Mouse (Mus musculus) brown adipose tissue, adult 24 weeks (tissue): Measurements from ENCODE around the gene Tsen34. TPM values are rescaled to one million over a fixed set of nuclear protein-coding genes. Genes with fewer than 3 reads are reported as not detected.
A peak's percentile ranks its signal among the peaks of the same experiment; 100 is the strongest.
"Not testable (repeated sequence)": the region's sequence is repeated elsewhere in the genome, so short reads cannot be mapped to it uniquely, and the experiment has no call there.

ENCODE experiments used
- H3K27ac ChIP-seq: fragments of 200-500 bp; replicated peaks from 2 replicates; pipeline ENCODE4 v1.5.1; 2012; ENCODE audit warnings: low read depth, mild to moderate bottlenecking, low read length
- H3K4me1 ChIP-seq: fragments of 200-500 bp; 2 replicates; pipeline ENCODE4 v1.6.1; 2012; ENCODE audit warnings: low read length, mixed read lengths; ENCODE audit not compliant: control insufficient read depth, insufficient read depth, insufficient read length
- H3K4me3 ChIP-seq: fragments of 200-500 bp; 2 replicates; pipeline ENCODE4 v1.5.1; 2012; ENCODE audit warnings: low read depth, mild to moderate bottlenecking, low read length, moderate library complexity; ENCODE audit not compliant: insufficient read depth
- polyA plus RNA-seq: library from polyadenylated mRNA; stranded (reverse); fragments of >200 nt; gene quantifications from 2 replicates; pipeline ENCODE4 v1.2.4, GENCODE M21; 2012; ENCODE audit not compliant: missing spikeins, insufficient read depth, insufficient read length

The Tsen34 gene
- polyA plus RNA-seq, 1 experiment, result 37.7 TPM

DNA sequence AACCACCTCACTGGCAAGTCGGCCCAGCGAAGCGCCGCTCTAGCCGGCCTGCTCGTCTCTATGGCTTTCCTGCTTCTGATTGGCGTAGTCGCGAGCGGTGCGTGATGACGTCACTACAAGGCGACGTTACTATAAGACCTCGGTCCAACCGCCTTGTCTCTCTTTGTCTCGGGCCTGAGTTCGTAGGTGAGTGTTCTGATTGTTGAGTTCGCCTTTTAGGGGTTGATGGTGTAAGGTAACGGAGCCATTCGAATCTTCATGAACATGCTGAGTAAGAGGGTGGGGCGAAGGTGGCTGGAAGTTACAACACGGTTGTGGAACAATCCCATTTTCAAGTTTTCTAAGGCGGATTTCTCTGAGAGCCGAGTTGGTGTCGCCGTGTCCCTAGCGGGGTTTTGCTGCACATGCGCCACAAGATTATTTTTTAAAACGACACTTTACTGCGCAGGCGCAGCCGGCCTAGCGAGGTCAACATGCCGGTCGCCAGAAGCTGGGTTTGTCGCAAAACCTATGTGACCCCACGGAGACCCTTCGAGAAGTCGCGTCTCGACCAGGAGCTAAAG, 11.3 kb downstream of the Tsen34 start, which contains the start of gene Rps9:
Rps9 (plus strand) TSS at position 115 of the 563 bp plus-strand sequence.
- no peaks in the 10 kb centered on the region; the same call in 1 of the 2 replicates for H3K4me1 ChIP-seq
- H3K27ac ChIP-seq, result peak within 1 kb of the TSS; percentile 95
- peak within 1 kb of the TSS; percentile 91 for H3K4me3 ChIP-seq

GRCm38 (mm10) chr7:3704475-3704874, 11.8 kb downstream of the Tsen34 start:
- peak overlapping the region; percentile 91 for H3K4me3 ChIP-seq
- H3K27ac ChIP-seq, result peak overlapping the region; percentile 95
- no peaks in the 10 kb centered on the region; the same call in none of the 2 replicates for H3K4me1 ChIP-seq

- peak overlapping the region; percentile 51 for H3K4me3 ChIP-seq
- peak overlapping the region; percentile 44; the same call in 1 of the 2 replicates for H3K27ac ChIP-seq
- H3K4me1 ChIP-seq, result not testable (repeated sequence)
Observed at GRCm38 (mm10) chr7:3705461-3705860, 12.8 kb downstream of the Tsen34 start.

DNA sequence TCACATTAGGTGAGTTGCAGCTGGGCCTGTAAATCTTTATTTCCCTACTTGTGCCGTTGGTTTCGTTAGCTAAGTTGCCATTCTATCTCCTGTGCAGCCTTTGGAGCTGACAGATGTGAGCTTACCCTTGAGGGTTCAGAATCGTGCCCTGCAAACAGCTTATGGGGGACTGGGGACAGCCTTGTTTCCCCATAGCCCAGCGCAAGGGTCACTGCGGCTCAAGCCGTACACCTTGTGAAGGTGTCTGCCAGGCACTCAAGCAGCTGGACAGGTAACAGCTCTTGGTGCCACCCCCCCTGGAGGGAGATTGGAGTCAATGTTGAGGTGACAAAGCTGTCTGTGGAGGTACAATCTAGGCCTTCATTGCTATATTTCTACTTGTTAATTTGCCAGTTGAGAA, 13.2 kb downstream of the Tsen34 start:
- peak overlapping the region; percentile 23; the same call in 1 of the 2 replicates for H3K27ac ChIP-seq
- H3K4me1 ChIP-seq, result no peaks in the 10 kb centered on the region; the same call in none of the 2 replicates
- peak overlapping the region; percentile 51 for H3K4me3 ChIP-seq

DNA sequence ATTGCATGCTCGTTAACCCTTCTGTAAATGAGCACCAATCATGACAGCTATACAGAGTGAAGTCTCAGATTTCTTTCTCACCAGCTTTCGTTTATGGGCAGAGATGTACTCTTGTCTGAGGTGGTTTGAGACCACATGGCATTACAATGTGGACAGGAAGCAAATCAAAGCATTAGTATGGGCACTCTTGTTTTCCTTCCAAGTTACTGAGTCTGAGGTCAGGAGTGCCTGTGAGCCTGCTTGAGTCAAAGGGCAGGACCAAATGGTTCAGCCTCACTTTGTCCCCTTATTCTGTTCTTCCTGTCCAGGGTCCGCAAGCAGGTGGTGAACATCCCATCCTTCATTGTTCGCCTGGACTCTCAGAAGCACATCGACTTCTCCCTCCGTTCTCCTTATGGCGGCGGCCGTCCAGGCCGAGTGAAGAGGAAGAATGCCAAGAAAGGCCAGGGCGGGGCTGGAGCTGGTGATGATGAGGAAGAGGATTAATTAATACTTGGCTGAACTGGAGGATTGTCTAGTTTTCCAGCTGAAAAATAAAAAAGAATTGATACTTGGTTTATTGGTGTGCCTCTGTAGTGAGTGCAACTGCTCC, 13.8 kb downstream of the Tsen34 start:
- Histone ChIP-seq H3K4me1 (no peaks in the 10 kb centered on the region; the same call in none of the 2 replicates), H3K27ac (peak overlapping the region; percentile 23; the same call in 1 of the 2 replicates), H3K4me3 (peak overlapping the region; percentile 51)

- H3K27ac ChIP-seq, result 0 out of 2 replicates have a peak overlapping the region, but pooled peaks have one; percentile 17
- H3K4me3 ChIP-seq, result no peak overlapping the region
- H3K4me1 ChIP-seq, result peaks cover under 1% of the 10 kb centered on the region
Observed at GRCm38 (mm10) chr7:3707027-3707426, 14.4 kb downstream of the Tsen34 start.

DNA sequence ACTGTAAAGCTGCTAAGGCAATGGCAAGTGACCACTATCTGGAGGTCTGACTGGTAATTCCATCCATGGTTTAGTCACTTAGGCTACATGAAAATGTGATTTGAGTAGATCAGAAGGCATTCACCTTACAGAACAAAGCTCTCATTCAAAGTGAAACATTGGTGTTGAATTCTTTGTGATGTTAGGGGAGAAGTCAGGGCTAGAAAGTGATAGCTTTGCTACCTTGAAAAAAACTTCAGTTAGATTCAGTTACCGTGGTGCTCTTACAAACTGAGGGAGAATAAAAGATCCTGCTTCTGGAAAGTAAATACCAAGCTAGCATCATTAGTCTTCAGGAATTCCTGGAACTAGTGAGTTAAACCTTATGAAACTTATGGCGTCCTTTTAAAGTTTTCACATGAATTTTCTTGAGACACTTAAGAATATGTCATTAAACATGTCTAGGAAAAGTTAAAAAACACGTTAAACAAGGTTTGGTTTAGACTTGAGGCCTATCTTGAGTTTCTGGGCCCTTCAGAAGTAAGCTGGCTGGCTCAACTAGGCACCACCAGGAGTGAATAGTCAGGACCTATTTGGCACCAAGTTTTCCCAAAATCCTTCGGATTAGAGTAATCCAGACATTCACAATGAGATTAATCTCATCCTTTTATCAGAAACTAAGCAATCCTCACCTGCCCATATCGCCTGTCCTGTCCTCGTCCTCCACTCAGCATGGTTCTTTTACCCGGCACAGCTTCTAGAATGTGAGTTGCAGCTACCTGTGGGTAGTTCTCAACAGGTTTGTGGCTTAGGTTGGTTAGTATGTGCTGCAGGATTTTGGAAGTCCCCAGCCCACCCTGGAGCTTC, 15.1 kb downstream of the Tsen34 start:
- Histone ChIP-seq H3K27ac (no peak overlapping the region), H3K4me3 (no peak overlapping the region), H3K4me1 (peaks cover 2% of the 10 kb centered on the region)

DNA sequence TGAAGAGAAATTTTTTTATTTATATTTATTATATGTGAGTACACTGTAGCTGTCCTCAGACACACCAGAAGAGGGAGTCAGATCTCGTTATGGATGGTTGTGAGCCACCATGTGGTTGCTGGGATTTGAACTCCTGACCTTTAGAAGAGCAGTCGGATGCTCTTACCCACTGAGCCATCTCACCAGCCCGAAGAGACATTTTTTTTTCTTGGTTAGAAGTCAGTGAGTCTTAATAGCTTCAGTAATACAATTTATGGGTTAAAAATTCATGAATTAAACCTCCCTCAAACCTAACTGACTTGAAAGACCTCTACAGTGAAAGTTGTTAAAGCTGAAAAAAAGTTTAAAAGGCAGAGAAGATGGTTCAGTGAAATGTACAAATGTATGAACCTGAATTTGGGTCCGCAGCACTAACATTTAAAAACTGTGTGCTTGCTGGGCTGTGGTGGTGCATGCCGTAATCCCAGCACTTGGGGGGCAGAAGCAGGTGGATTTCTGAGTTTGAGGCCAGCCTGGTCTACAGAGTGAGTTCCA, 15.9 kb downstream of the Tsen34 start:
- H3K4me1 ChIP-seq, H3K4me3 ChIP-seq: not testable (repeated sequence)

DNA sequence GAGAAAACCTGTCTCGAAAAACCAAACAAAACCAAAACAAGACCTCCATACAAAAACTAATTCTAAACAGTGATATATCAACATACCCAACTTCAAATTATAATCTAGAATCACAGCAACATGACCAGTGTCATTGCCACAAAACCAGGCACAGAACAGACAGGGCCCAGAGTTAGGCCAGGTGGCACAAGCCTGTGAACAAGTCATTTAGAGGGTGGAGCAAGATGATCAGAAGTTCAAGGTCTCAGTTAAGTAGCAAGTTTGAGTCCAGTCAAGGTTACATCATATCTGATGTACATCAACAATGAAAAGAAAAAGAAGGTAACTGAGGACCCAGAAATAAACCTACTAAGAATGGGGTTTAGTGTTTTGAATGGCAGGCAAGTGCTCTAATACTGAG, 16.3 kb downstream of the Tsen34 start:
- Histone ChIP-seq H3K4me3 (no peak overlapping the region), H3K4me1 (peaks cover 2% of the 10 kb centered on the region), H3K27ac (0 out of 2 replicates have a peak overlapping the region, but pooled peaks have one; percentile 1)

More for the DNA sequence above, 15.9 kb downstream of the Tsen34 start:
- not testable (repeated sequence) for H3K27ac ChIP-seq

DNA sequence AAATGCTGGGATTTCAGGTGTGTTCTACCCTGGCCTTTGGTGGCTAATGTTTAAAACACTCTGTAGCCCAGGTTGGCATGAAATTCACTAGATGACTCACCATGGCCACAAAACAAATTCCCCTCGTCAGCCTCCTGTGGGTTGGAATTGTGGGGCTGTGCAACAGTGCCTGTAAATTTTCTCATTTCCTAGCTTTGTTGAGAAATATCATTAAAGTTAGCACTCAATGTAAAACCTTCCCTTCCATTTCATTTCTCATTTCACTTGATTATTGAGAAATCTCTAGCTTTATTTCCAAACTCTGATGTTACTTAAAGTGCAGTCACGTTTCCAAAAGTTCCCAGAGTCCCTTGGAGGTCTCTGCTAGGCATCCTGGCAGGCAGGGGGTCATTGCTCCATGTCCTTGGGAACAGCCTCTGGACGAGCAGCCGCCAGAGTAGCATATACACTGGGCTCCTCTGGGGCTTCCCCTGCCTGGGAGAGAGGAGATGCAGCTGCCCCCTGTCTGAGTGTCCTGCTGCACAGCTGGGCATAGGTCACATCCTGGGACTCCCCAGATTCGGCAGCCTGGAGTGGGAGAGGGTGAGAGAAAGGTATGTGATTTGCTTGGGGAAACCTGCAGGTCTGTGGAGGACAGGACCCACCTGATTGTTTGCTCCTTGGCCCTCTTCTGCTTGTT, 19.7 kb downstream of the Tsen34 start:
- Histone ChIP-seq H3K4me3 (no peak overlapping the region), H3K4me1 (peaks cover 2% of the 10 kb centered on the region; the same call in 1 of the 2 replicates), H3K27ac (peak overlapping the region; percentile 78)

GRCm38 (mm10) chr7:3715249-3715648, 22.6 kb downstream of the Tsen34 start:
- Histone ChIP-seq H3K4me1 (peaks cover 2% of the 10 kb centered on the region; the same call in 1 of the 2 replicates), H3K27ac (no peak overlapping the region), H3K4me3 (no peak overlapping the region)

- not testable (repeated sequence) for H3K27ac ChIP-seq, H3K4me3 ChIP-seq, H3K4me1 ChIP-seq
Observed at GRCm38 (mm10) chr7:3720268-3720667, 27.6 kb downstream of the Tsen34 start, which contains the start of gene Pirb. Gene Pirb (minus strand): TSS chr7:3720391.

DNA sequence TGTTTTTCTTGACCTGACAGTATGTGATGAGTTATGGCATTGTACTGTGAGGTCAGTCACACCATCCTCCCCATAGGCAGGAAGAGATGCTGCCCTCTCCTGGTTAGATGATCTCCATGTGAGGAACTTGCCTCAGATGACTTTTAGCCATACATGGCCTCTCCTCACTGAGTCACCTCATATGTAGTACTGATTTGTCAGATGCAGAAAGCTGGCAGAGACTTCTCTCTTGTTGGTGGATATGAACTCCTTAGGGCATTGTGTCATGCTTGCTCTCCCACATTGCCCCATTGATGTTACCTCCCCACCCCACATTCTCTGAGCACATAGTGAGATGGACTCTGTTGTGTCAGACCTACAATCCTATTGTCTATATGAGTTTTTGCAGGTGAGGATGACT, 32.8 kb downstream of the Tsen34 start:
- not testable (repeated sequence) for H3K4me3 ChIP-seq, H3K27ac ChIP-seq, H3K4me1 ChIP-seq

- H3K4me1 ChIP-seq, H3K27ac ChIP-seq, H3K4me3 ChIP-seq: not testable (repeated sequence)
Observed at GRCm38 (mm10) chr7:3732675-3733074, 40.0 kb downstream of the Tsen34 start.
